Mouse (Mus musculus): ENCODE data around the gene Slc2a9.

GRCm38 (mm10) chr5:38520838-38521237, 17.9 kb upstream of the Slc2a9 start:
- TF ChIP-seq GATA1 (IDR thresholded peaks at IDR 0.05; ENCODE audit: borderline replicate concordance, low read length), result no peak
- TF ChIP-seq FLI1 (IDR thresholded peaks at IDR 0.05; ENCODE audit: low read length), result no peak

Data from megakaryocyte, embryonic 14.5 days (primary cell).